Mouse (Mus musculus): ENCODE data around the gene 4930590J08Rik. TPM values are rescaled to one million over a fixed set of nuclear protein-coding genes. Genes with fewer than 3 reads are reported as not detected.

4930590J08Rik gene
- polyA plus RNA-seq, 1 experiment from 2014 or later = 0.48 TPM

Other genes starting within 250 kb of the 4930590J08Rik start
- 71.4 and 72.2 TPM in 2 replicates for gene Slc6a6, start 218.8 kb upstream of the 4930590J08Rik start, polyA plus RNA-seq (2015; fragmentation: Nextera tagmentation; extraction: Ambion mirVana)
- gene Grip2, start 75.6 kb upstream of the 4930590J08Rik start, polyA plus RNA-seq (2015; fragmentation: Nextera tagmentation; extraction: Ambion mirVana) = 0.55 and 0.69 TPM in 2 replicates
- gene Ccdc174, start 24.8 kb upstream of the 4930590J08Rik start, polyA plus RNA-seq (2015; fragmentation: Nextera tagmentation; extraction: Ambion mirVana) = 44.9 and 50.5 TPM in 2 replicates
- 7.4 and 10.2 TPM in 2 replicates for gene Fgd5, start 76.1 kb downstream of the 4930590J08Rik start, polyA plus RNA-seq (2015; fragmentation: Nextera tagmentation; extraction: Ambion mirVana)
- 20.7 and 27.1 TPM in 2 replicates for gene Nr2c2, start 188.6 kb downstream of the 4930590J08Rik start, polyA plus RNA-seq (2015; fragmentation: Nextera tagmentation; extraction: Ambion mirVana)

All from embryonic facial prominence, embryonic 13.5 days (tissue).